Mouse (Mus musculus) left cerebral cortex, adult 18-20 months (tissue): ENCODE results near the gene Arhgap32. TPM values are rescaled to one million over a fixed set of nuclear protein-coding genes. Genes with fewer than 3 reads are reported as not detected.

Source experiments
- DNase-seq, 2 experiments: peaks; one replicate each; pipeline ENCODE4 v3.0.0; 2021 to 2022; ENCODE audit warnings: low spot score in 2 of 2, mixed read lengths in 1 of 2
- total RNA-seq, 2 experiments: library from RNA; stranded (reverse); gene quantifications; 2 replicates each; pipeline ENCODE4 v1.2.3; 2021

Arhgap32 gene
- total RNA-seq, 2 experiments from 2014 or later, result 434 to 457 TPM

DNA sequence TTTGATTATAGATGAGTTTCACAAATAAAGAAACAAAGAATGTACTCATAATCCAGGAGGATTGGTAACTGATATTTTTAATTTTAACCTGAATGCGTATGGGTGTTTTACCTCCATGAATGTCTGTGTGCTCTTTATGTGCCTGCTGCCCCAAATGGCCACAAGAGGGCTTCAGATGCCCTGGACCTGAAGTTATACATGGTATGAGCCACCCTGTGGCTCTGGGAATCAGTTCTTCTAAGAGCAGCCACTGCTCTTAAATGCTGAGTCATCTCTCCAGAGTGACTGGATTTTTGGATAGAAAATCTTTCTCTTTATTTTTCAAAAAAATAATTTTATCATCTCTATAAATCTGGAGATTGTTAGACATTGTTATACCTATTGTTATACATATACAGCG is 70.6 kb downstream of the Arhgap32 start:
- no peak for DNase-seq

GRCm38 (mm10) chr9:32192295-32193073 is 76.5 kb downstream of the Arhgap32 start:
- no peak for DNase-seq

DNA sequence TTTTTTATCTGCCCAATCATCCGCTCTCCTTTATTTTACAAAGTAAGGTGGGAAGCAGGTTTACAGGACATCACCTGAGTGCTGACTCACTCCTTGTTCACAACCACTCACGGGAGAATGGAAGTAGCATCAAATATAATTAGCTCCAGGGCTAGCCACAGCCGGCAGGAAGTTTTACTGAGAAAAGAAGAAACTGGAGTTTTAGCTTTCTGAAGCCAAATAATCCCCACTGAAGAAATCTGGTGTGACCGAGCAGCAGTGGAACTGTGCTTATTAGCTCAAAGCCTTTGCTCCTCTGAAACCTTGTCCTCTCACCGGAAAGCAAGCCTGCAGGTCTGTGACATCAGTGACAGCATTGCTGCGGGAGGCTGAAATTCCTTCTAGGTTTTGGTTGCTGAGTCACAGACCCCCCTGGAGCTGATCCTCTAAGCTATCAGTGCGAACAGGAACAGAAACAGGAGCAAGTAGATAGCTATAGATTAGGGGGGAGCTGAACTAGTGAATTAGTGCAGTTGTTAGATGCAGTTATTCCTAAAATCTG is 88.6 kb downstream of the Arhgap32 start:
- DNase-seq, result no peak

GRCm38 (mm10) chr9:32207133-32207532 is 91.2 kb downstream of the Arhgap32 start:
- DNase-seq, result peak in 1 of 2 experiments; percentile 33

- DNase-seq, result no peak
These were observed 92.1 kb downstream of the Arhgap32 start for GRCm38 (mm10) chr9:32208071-32208470.

- no peak for DNase-seq
These were observed 101.1 kb downstream of the Arhgap32 start for GRCm38 (mm10) chr9:32216820-32217567.

DNA sequence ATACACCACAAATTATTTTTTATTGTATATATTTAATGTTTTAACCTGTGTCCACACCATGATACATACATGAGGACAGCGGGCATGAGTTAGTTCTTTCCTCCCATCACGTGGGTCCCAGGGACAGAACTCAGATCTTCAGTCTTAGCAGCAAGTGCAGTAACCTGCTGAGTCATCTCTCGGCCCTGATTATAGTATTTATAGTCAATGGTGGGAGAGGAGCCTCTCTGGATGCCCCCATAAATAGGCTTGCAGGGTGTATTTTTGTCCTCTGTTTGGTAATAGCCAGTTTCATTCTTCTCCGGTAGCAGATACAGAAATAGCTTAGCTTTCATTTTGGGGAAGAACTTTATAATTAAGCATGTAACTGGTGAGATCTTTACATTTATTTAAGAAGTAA is 103.5 kb downstream of the Arhgap32 start:
- no peak for DNase-seq

GRCm38 (mm10) chr9:32222184-32222583 is 106.2 kb downstream of the Arhgap32 start:
- no peak for DNase-seq

GRCm38 (mm10) chr9:32223739-32224529 is 108.0 kb downstream of the Arhgap32 start:
- peak; percentile 64 to 70 for DNase-seq

DNA sequence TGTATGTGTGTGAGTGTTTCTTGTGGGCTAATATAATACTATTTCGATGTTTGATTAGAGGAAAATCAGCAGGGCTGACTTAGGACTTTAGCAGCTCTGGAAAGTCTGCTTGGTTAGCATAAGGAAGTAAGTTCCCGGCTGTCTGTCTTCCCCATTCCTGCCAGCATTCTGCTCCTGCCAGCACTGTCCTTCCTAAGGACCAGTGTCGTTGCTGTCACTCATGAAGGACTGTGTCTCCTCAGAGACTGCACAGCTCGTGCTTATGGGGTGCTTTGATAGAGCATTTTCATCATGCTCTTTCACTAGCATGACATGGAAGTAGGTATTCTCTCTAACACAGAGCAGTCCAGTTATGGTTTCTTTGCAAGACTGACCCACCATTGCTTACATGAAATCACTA is 109.0 kb downstream of the Arhgap32 start:
- DNase-seq, result no peak

GRCm38 (mm10) chr9:32225584-32225983 is 109.6 kb downstream of the Arhgap32 start:
- no peak for DNase-seq

- DNase-seq, result no peak
These were observed 111.1 kb downstream of the Arhgap32 start for GRCm38 (mm10) chr9:32227034-32227433.

DNA sequence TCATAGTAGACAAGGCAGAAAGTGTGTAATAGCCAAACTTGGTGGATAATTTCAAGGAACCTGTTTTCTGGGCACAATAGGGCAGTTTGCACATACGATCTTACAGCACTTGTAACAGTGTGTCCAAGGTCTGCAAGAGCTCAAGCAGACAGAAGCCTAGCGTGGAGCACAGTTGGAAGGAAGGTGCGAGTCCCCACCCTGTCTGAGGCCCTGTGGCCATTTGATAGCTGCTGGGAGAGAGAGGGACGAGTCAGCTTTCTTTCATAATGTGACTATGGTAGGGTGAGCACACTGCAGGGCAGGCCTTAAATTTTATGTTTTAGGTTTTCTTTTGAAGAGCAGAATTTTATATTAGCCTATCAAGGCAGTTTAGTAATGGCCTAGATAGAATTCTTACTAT is 117.7 kb downstream of the Arhgap32 start:
- no peak for DNase-seq

- no peak for DNase-seq
These were observed 119.0 kb downstream of the Arhgap32 start for GRCm38 (mm10) chr9:32234767-32235489.

DNA sequence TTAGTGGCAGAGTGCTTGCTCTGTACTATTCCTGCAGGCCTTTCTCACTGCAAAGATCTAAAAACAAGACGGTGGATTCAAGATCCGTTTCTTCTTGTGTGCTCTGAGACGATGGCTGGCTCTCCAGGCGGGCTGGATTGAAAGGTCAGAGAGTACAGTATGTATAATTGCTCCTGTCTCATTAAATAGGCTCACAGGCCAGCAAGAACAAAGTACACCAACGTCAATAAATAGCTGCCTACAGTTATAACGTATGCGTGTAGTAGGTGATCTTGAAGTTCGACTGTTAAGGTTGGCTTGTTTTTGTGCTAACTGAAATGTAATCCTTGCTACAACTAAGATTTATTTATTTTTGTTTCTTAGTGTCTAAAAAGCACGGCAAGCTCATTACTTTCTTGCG is 123.0 kb downstream of the Arhgap32 start:
- DNase-seq, result no peak

DNA sequence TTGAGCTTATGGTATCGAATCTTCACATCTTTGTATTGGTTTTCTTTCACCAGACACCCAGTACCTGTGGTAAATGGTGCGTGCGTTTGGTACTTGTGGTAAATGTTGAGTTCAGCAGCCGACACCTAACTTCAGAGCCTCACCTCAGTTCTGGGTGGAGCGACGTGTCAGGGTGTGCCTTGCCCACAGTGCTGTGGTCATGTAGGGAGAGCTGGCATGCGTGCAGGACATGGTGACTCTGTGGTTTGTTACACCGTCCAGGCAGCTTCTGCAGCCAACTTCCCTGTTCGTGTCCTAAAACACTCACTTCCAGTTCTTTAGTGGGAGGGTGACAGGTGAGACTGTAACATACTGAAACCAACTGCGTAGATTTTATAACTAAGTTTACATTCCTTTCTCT is 123.5 kb downstream of the Arhgap32 start:
- DNase-seq, result no peak

DNA sequence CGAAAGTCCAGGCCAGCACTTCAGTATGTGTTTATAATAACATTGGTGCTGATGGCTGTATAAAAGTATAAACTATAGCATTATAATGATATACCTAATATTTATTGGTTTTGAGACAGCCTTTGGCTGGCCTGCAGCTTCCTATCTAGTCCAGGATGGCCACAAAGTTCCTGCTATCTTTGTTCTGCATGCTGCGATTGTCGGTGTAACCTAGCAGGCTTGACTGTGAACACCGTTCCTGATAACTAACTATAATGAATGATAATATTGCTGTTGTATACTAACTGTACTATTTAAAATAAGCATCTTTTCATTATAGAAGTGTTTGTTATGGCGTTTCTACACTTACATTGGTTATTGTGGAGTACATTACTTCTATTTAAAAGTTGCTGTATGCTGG is 124.5 kb downstream of the Arhgap32 start:
- no peak for DNase-seq

GRCm38 (mm10) chr9:32241637-32242199 is 125.8 kb downstream of the Arhgap32 start:
- DNase-seq, result no peak

DNA sequence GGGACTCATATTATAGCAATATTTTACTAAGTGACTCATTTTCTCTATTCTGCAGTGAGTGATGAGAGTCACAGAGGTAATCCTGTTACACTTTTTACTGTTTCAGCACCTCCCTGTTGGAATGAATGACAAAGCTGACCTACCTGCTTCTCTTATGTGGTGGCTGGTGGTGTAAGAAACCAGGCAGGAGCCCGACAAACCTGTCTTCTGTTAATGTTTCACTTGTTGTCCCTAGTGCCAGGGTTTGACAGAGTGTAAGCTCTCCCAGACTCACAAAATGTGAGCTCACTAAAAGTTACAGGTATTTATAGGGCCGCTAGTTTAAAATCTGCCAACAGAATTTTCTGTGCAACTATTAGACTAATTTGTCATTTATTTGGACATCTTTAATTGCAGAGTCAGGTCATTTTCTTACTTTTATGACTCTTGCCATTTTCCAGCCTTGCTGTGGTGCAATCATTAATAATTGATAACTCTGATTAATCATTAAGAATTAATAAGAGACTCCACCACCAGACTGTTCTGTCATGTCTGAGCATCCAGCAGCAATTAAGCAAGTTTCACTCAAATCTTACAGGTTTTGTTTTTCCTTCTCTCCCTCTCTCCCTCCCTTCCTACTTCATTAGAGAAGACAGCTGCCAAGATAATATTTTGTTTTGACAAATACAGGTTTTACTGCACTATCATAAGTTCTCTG is 127.1 kb downstream of the Arhgap32 start:
- DNase-seq, result no peak

GRCm38 (mm10) chr9:32245237-32245636 is 129.3 kb downstream of the Arhgap32 start:
- DNase-seq, result no peak
